Mouse (Mus musculus): ENCODE measurements around the gene Gm45062. TPM values are rescaled to one million over a fixed set of nuclear protein-coding genes. Genes with fewer than 3 reads are reported as not detected.

Gene Gm45062
- total RNA-seq, 2 experiments from 2014 or later: not detected

GRCm38 (mm10) chr6:8360805-8361204, 101.6 kb downstream of the Gm45062 start:
- intact Hi-C loops (cut with DNase I): no loop called here
- DNase-seq: no peak

GRCm38 (mm10) chr6:8364033-8364756, 104.9 kb downstream of the Gm45062 start:
- no peak for DNase-seq
- intact Hi-C loops (cut with DNase I): no loop called here

GRCm38 (mm10) chr6:8364757-8365150, 105.5 kb downstream of the Gm45062 start:
- DNase-seq: no peak
- intact Hi-C loops (cut with DNase I): no loop called here

- intact Hi-C loops (cut with DNase I): no loop called here
- no peak for DNase-seq
Observed at GRCm38 (mm10) chr6:8367675-8368074, 108.4 kb downstream of the Gm45062 start.

- DNase-seq: no peak
- intact Hi-C loops (cut with DNase I): no loop called here
Observed at GRCm38 (mm10) chr6:8368198-8368864, 109.1 kb downstream of the Gm45062 start.

GRCm38 (mm10) chr6:8370624-8371023, 111.4 kb downstream of the Gm45062 start:
- no peak for DNase-seq
- intact Hi-C loops (cut with DNase I): no loop called here

GRCm38 (mm10) chr6:8373051-8373450, 113.8 kb downstream of the Gm45062 start:
- intact Hi-C loops (cut with DNase I): no loop called here
- DNase-seq: no peak

GRCm38 (mm10) chr6:8373851-8374250, 114.6 kb downstream of the Gm45062 start:
- DNase-seq: no peak
- intact Hi-C loops (cut with DNase I): no loop called here

GRCm38 (mm10) chr6:8374290-8374689, 115.0 kb downstream of the Gm45062 start:
- intact Hi-C loops (cut with DNase I): no loop called here
- no peak for DNase-seq

GRCm38 (mm10) chr6:8374712-8375111, 115.5 kb downstream of the Gm45062 start:
- DNase-seq: no peak
- intact Hi-C loops (cut with DNase I): no loop called here

GRCm38 (mm10) chr6:8376351-8376750, 117.1 kb downstream of the Gm45062 start:
- intact Hi-C loops (cut with DNase I): no loop called here

GRCm38 (mm10) chr6:8377667-8378066, 118.4 kb downstream of the Gm45062 start:
- intact Hi-C loops (cut with DNase I): no loop called here
- no peak for DNase-seq

More at GRCm38 (mm10) chr6:8376351-8376750, 117.1 kb downstream of the Gm45062 start:
- DNase-seq: no peak

- intact Hi-C loops (cut with DNase I): no loop called here
Observed at GRCm38 (mm10) chr6:8389307-8389706, 130.1 kb downstream of the Gm45062 start.

GRCm38 (mm10) chr6:8390296-8390695, 131.0 kb downstream of the Gm45062 start:
- no peak for DNase-seq
- intact Hi-C loops (cut with DNase I): no loop called here

More at GRCm38 (mm10) chr6:8389307-8389706, 130.1 kb downstream of the Gm45062 start:
- DNase-seq: no peak

GRCm38 (mm10) chr6:8390935-8391334, 131.7 kb downstream of the Gm45062 start:
- no peak for DNase-seq
- intact Hi-C loops (cut with DNase I): no loop called here

- DNase-seq: no peak
- intact Hi-C loops (cut with DNase I): no loop called here
Observed at GRCm38 (mm10) chr6:8393029-8393428, 133.8 kb downstream of the Gm45062 start.

- DNase-seq: no peak
- intact Hi-C loops (cut with DNase I): no loop called here
Observed at GRCm38 (mm10) chr6:8394044-8394443, 134.8 kb downstream of the Gm45062 start.

- intact Hi-C loops (cut with DNase I): no loop called here
- no peak for DNase-seq
Observed at GRCm38 (mm10) chr6:8395061-8395460, 135.8 kb downstream of the Gm45062 start.

- intact Hi-C loops (cut with DNase I): no loop called here
Observed at GRCm38 (mm10) chr6:8397252-8397651, 138.0 kb downstream of the Gm45062 start.

GRCm38 (mm10) chr6:8399710-8400109, 140.5 kb downstream of the Gm45062 start:
- intact Hi-C loops (cut with DNase I): loop anchor here (5.0 kb wide), 1 partner anchor 62 kb away; no protein-coding TSS in a partner anchor

More at GRCm38 (mm10) chr6:8397252-8397651, 138.0 kb downstream of the Gm45062 start:
- no peak for DNase-seq

GRCm38 (mm10) chr6:8403127-8403526, 143.9 kb downstream of the Gm45062 start:
- DNase-seq: no peak
- intact Hi-C loops (cut with DNase I): loop anchor here (5.0 kb wide), 1 partner anchor 66 kb away; no protein-coding TSS in a partner anchor

More at GRCm38 (mm10) chr6:8399710-8400109, 140.5 kb downstream of the Gm45062 start:
- no peak for DNase-seq

GRCm38 (mm10) chr6:8405844-8406243, 146.6 kb downstream of the Gm45062 start:
- intact Hi-C loops (cut with DNase I): no loop called here
- no peak for DNase-seq

Measured in heart, postnatal 14 days (tissue).